Mouse (Mus musculus): ENCODE results near the gene Golga5.
A peak's percentile ranks its signal among the peaks of the same experiment; 100 is the strongest.

Golga5 gene

GRCm38 (mm10) chr12:102468894-102469764 is at the start of gene Golga5:
TSS of gene Golga5 (plus strand) at chr12:102469135.
- peak; percentile 97 to 98 for DNase-seq (ENCODE audit: low spot score in 2 of 2)

GRCm38 (mm10) chr12:102419544-102419943 is 49.4 kb upstream of the Golga5 start:
- no peak for DNase-seq (ENCODE audit: low spot score in 2 of 2)

GRCm38 (mm10) chr12:102420168-102420890 is 48.6 kb upstream of the Golga5 start:
- DNase-seq (ENCODE audit: low spot score in 2 of 2) = no peak

GRCm38 (mm10) chr12:102422065-102422464 is 46.9 kb upstream of the Golga5 start:
- DNase-seq (ENCODE audit: low spot score in 2 of 2) = peak; percentile 80 to 88

DNA sequence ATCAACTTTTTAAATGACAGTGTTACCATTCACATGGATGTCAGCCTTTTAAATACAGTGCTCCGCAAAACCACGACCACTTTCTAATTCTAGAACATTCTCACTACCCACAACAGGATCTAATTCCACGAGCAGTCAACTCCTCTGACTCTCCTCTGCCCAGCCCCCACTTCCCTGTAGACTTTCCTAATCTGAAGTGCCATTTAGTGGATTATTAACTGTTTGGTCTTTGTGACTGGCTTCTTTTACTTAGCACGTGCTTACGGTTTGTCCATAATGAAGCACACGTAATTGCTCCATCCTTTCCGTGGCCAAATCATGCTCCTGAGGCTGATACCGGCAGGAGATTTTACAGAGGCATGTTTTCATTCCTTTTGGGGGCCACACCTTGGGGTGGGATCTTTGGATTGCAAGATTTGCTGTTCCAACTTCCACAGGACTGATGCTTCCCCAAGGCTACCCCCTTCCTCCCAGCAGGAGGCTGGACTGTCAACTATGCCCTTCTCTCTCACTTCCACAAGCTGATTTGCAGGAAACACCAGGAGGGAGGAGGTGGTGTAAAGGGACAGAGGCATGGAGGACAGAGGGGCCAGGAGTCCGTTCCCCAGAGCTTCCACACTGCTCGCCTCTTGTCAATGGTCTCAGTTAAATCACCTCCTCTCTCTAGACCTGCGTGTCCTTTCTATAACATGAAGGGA is 46.2 kb upstream of the Golga5 start:
- DNase-seq (ENCODE audit: low spot score in 2 of 2) = no peak

- no peak for DNase-seq (ENCODE audit: low spot score in 2 of 2)
Measured at GRCm38 (mm10) chr12:102423625-102424024, 45.3 kb upstream of the Golga5 start.

- no peak for DNase-seq (ENCODE audit: low spot score in 2 of 2)
Measured at GRCm38 (mm10) chr12:102424456-102424855, 44.5 kb upstream of the Golga5 start.

GRCm38 (mm10) chr12:102425048-102425578 is 43.8 kb upstream of the Golga5 start:
- no peak for DNase-seq (ENCODE audit: low spot score in 2 of 2)

GRCm38 (mm10) chr12:102426285-102426684 is 42.6 kb upstream of the Golga5 start:
- no peak for DNase-seq (ENCODE audit: low spot score in 2 of 2)

GRCm38 (mm10) chr12:102429656-102430055 is 39.3 kb upstream of the Golga5 start:
- DNase-seq (ENCODE audit: low spot score in 2 of 2) = no peak

DNA sequence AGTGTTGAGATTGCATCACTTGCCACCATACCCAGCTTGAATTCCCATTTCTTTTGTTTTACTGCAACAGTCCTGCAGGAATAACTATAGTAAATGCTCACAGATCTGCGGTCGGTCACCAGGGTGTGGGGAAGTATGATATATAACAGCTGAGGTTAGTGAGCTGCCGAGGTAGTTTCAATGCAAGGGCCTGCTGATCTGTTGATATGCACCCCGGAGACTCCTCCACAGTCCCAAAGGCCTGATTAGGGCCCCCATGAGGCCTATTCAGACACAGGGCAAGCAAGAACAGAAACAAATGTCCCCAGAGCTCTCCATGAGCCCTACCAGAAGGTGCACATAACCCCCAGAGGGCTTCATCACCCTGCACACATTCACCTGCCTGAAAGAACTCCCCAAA is 38.7 kb upstream of the Golga5 start:
- DNase-seq (ENCODE audit: low spot score in 2 of 2) = no peak

- no peak for DNase-seq (ENCODE audit: low spot score in 2 of 2)
Measured at GRCm38 (mm10) chr12:102432238-102432637, 36.7 kb upstream of the Golga5 start.

DNA sequence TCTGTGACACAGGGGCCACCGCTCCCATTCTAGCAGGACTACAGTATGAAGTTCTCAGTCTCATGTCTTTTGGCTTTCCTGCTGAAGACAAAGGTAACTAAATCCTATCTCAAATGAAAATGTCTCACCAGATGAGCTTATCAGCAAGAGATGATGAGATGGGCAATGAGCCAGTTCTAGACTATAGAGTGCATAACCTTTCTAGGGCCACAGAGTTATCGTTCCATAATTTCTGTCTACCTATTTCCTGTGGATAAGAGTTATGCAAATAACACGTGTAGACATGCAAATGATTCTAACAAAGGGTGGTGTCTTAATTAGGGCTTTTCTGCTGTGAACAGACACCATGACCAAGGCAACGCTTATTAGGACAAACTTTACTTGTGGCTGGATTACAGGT is 34.8 kb upstream of the Golga5 start:
- no peak for DNase-seq (ENCODE audit: low spot score in 2 of 2)

DNA sequence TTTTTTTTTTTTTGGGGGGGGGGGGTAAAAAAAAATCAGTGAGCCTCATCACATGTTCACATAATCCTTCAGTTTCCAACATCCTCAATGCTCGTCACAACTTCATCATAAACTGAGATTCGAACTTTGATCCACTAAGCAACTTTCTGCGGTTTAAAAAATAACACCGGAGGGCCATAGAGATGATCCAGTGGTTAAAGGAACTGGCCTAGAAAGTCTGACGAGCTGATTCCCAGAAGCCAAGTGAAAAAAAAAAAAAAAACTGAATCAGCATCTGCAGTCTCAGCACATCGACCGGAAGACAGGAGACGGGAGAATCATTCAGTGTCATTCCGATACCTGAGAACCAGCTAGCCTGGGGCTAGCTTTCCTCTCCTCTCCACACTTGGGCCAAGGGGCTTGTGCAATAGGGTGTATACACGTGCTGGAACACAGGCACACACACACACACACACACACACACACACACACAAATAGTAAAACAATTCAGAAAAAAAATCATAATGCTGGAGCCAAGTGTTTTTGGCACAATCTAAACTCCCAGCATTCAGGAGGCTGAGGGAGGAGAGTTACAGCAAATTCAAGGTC is 31.9 kb upstream of the Golga5 start:
- no peak for DNase-seq (ENCODE audit: low spot score in 2 of 2)

DNA sequence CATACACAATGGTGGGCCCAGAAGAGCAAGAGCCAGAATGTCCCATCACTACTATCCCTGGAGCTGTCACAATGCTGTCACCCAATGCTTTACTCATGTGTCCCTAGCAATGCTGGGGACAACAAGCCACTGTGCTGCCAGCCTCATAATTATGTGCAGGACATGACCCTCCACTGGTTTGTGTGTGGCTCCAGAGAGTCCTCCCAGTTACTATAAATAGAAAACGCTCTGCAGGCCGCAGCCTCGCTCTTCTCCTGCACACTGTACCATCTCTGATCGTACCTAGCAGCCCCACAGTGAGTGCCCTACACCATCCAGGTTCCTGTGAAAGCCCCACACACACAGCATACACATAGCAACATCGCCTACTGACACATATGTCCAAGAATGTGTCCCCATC is 31.0 kb upstream of the Golga5 start:
- peak; percentile 59 for DNase-seq (ENCODE audit: low spot score in 2 of 2)

GRCm38 (mm10) chr12:102438983-102439631 is 29.8 kb upstream of the Golga5 start:
- no peak for DNase-seq (ENCODE audit: low spot score in 2 of 2)

GRCm38 (mm10) chr12:102439632-102440023 is 29.3 kb upstream of the Golga5 start, which contains the start of gene Lgmn:
TSS of gene Lgmn (minus strand) at chr12:102439813.
- DNase-seq (ENCODE audit: low spot score in 2 of 2) = peak; percentile 98 to 99

DNA sequence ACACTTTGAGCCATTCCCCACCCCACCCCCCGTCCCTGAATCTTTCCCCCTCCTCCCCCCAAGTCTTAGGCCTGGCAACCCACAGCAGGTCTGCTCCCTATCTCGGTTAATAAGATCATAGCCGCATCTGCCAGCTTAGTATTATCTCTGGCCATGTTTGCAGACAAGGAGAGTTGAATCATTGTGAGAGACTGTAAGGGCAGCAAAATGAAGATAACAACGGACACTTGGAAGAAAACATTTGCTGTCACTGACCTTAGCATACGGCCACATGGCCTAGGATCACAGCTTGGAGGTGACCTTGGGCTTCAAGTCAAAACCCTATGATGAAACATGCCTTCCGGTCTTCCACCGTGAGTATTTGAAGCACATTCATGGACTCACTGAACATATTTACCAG is 28.4 kb upstream of the Golga5 start:
- DNase-seq (ENCODE audit: low spot score in 2 of 2) = no peak

GRCm38 (mm10) chr12:102441141-102441540 is 27.8 kb upstream of the Golga5 start:
- DNase-seq (ENCODE audit: low spot score in 2 of 2) = no peak

- DNase-seq (ENCODE audit: low spot score in 2 of 2) = no peak
Measured at GRCm38 (mm10) chr12:102442639-102443038, 26.3 kb upstream of the Golga5 start.

- no peak for DNase-seq (ENCODE audit: low spot score in 2 of 2)
Measured at GRCm38 (mm10) chr12:102443676-102444075, 25.3 kb upstream of the Golga5 start.
